Mouse (Mus musculus) kidney, adult 9 months (tissue): Measurements from ENCODE around the gene 5031410I06Rik.
"Not testable (repeated sequence)": the region's sequence is repeated elsewhere in the genome, so short reads cannot be mapped to it uniquely, and the experiment has no call there.

Source experiments
- DNase-seq: peaks from one replicate; pipeline ENCODE4 v3.0.0; 2022

The 5031410I06Rik gene

DNA sequence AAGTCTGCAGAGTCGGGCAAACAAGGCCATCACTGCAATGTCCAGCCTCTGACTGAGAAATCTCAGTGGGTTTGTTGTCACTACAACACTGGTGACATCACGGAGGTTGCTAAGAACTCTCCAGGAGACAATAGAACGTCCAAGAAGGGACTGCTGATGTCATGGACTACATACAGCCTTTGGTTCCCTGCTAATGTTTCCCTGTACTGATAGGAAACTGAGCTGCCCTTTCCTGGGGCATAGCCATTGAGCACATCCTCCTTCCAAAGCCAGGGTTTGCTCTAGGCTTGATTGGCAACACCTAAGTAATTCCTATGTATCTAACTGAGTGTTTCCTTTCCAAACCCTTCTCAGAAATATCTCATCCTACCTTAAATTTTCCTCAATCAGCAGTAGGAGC lies at the start of gene 5031410I06Rik:
Gene 5031410I06Rik, minus strand, starts transcription at position 101 of the 400 bp plus-strand sequence.
- not testable (repeated sequence) for DNase-seq

DNA sequence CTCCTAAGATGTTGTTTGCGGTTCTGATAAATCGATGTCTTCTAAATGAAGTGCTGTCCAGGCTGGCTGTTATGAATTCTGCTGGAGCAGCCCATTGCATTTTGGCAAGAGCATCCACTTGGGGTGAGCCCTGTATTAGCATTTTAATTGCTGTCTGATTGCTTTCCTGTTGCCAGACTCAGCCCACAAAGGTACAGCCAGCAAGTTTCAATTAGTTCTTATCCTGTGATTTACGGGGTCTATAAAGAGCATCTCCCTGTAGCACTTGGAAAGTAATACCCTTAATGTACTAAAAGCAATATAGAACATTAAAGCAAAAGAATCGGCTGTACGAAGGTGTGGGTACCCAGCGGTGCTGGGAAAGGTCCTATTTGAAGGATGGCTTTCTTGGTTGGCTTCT lies 37.7 kb upstream of the 5031410I06Rik start:
- DNase-seq = no peak

- not testable (repeated sequence) for DNase-seq
These were observed 16.2 kb upstream of the 5031410I06Rik start, which contains the start of gene Gm10220 for GRCm38 (mm10) chr5:26121321-26121720. Gene Gm10220, minus strand, starts transcription at chr5:26121421.

- DNase-seq = not testable (repeated sequence)
These were observed 16.0 kb downstream of the 5031410I06Rik start, which contains the start of gene Gm10471 for GRCm38 (mm10) chr5:26089191-26089590. Gene Gm10471, minus strand, starts transcription at chr5:26089291.

DNA sequence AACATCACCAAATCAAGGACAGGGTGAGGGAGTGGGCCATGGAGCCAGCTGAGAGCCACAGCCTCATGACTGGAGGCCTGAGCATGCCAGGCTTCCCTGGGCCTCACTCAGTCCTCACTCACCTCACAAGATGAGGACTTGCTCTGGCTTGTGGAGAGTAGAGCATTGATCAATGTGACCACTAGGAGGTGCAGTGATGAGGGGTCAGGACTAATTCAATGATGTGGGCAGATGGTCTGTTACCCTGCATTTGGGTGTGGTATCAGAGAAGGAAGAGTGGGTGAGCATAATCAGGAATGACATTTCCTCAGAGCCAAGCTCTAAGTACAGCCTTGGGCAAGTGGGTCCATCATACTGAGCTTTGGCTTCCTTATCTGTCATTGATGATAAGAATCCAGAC lies 26.1 kb downstream of the 5031410I06Rik start:
- DNase-seq = not testable (repeated sequence)

DNA sequence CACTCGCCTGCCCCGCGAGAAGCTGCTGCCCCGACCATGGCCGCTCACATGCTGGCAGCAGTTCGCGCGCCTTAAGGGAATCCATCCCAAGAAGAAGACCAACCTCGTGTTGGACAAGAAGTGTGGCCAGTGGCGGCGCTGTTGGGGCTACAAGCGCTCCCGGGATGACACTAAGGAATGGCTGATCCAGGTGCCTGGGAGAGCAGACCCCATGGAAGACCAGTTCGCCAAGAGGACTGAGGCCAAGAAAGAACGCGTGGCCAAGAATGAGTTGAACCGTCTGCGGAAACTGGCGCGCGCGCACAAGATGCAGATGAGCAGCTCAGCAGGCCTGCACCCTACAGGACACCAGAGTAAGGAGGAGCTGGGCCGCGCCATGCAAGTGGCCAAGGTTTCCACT lies 34.4 kb downstream of the 5031410I06Rik start:
- DNase-seq = no peak

GRCm38 (mm10) chr5:26058481-26058880 lies 46.7 kb downstream of the 5031410I06Rik start, which contains the start of gene Gm7347:
Gene Gm7347, minus strand, starts transcription at chr5:26058581.
- not testable (repeated sequence) for DNase-seq
